Mouse (Mus musculus) cerebellum, postnatal 36 days (tissue): ENCODE data around the gene Gapt.
A peak's percentile ranks its signal among the peaks of the same experiment; 100 is the strongest.

Source experiments
- DNase-seq, 2 experiments: peaks; one replicate each; pipeline ENCODE4 v3.0.0; 2021 to 2022; ENCODE audit warnings: mixed read lengths in 2 of 2

The Gapt gene

GRCm38 (mm10) chr13:110342602-110343001, 14.4 kb downstream of the Gapt start:
- no peak for DNase-seq

- no peak for DNase-seq
Measured at GRCm38 (mm10) chr13:110332958-110333597, 23.9 kb downstream of the Gapt start.

- peak in 1 of 2 experiments; percentile 6 for DNase-seq
Measured at GRCm38 (mm10) chr13:110318746-110319145, 38.3 kb downstream of the Gapt start.

GRCm38 (mm10) chr13:110307188-110307587, 49.8 kb downstream of the Gapt start:
- no peak for DNase-seq
